Mouse (Mus musculus) liver, embryonic 11.5 days (tissue): ENCODE results near the gene Abhd2. TPM values are rescaled to one million over a fixed set of nuclear protein-coding genes. Genes with fewer than 3 reads are reported as not detected.

Experiments used
- ATAC-seq: fragments of 200-750 bp; cut with Nextera tagmentation; replicated peaks from 2 replicates; pipeline ENCODE4 v1.8.0; 2017; ENCODE audit warnings: moderate number of reproducible peaks, mild to moderate bottlenecking, moderate TSS enrichment, moderate library complexity; ENCODE audit not compliant: low FRiP score
- DNase-seq: peaks from one replicate; pipeline ENCODE4 v3.0.0-alpha.2; 2017; ENCODE audit warnings: low spot score
- H3K27ac ChIP-seq: fragments of 300-500 bp; sonication (generic); 2 replicates; pipeline ENCODE4 v1.5.1; 2014; ENCODE audit warnings: mild to moderate bottlenecking, low read depth, low read length, control low read depth
- H3K27me3 ChIP-seq: fragments of 300-500 bp; sonication (generic); replicated peaks from 2 replicates; pipeline ENCODE4 v1.6.1; 2014; ENCODE audit warnings: low read length, mixed read lengths; ENCODE audit not compliant: control insufficient read depth, insufficient read depth
- H3K36me3 ChIP-seq: fragments of 300-500 bp; sonication (generic); 2 replicates; pipeline ENCODE4 v1.6.1; 2014; ENCODE audit warnings: mild to moderate bottlenecking, low read length, moderate library complexity, mixed read lengths; ENCODE audit not compliant: control insufficient read depth, insufficient read depth
- H3K4me1 ChIP-seq: fragments of 300-500 bp; sonication (generic); replicated peaks from 2 replicates; pipeline ENCODE4 v1.6.1; 2014; ENCODE audit warnings: low read length, mixed read lengths; ENCODE audit not compliant: control insufficient read depth, insufficient read depth
- H3K4me2 ChIP-seq: fragments of 300-500 bp; sonication (generic); 2 replicates; pipeline ENCODE4 v1.6.1; 2014; ENCODE audit warnings: mild to moderate bottlenecking, control low read depth, moderate library complexity
- H3K4me3 ChIP-seq: fragments of 300-500 bp; sonication (generic); 2 replicates; pipeline ENCODE4 v1.5.1; 2014; ENCODE audit warnings: low read depth, low read length, control low read depth
- H3K9ac ChIP-seq: fragments of 300-500 bp; sonication (generic); 2 replicates; pipeline ENCODE4 v1.6.1; 2014; ENCODE audit warnings: low read depth, low read length, control low read depth
- H3K9me3 ChIP-seq: fragments of 300-500 bp; sonication (generic); 2 replicates; pipeline ENCODE4 v1.6.1; 2016; ENCODE audit warnings: low read length, inconsistent platforms, mixed read lengths; ENCODE audit not compliant: control insufficient read depth
- WGBS: fragments of 180-500 bp; shearing (Covaris S2); extraction: QIAGEN DNeasy Blood & Tissue Kit; methylation state at CpG from one replicate; pipeline ENCODE4 v1.1.7; 2014; 5-methylcytosine and 5-hydroxymethylcytosine counted together
- polyA plus RNA-seq: library from polyadenylated mRNA; unstranded; fragments of >200 nt; fragmentation: Nextera tagmentation; extraction: Ambion mirVana; gene quantifications from 2 replicates; pipeline ENCODE4 v1.2.1, GENCODE M21; 2014

The Abhd2 gene
- polyA plus RNA-seq, 1 experiment from 2014 or later, result 11.5 TPM

GRCm38 (mm10) chr7:79360056-79360455 is 87.1 kb downstream of the Abhd2 start:
- Histone ChIP-seq H3K4me3 (no peak overlapping the region), H3K27ac (no peak overlapping the region), H3K9ac (no peak overlapping the region), H3K4me2 (no peak overlapping the region), H3K27me3 (no peaks in the 10 kb centered on the region; the same call in 1 of the 2 replicates), H3K36me3 (peaks cover 10% of the 10 kb centered on the region; the same call in 1 of the 2 replicates), H3K9me3 (no peaks in the 10 kb centered on the region), H3K4me1 (peaks cover 25% of the 10 kb centered on the region)
- ATAC-seq, result no peak
- DNase-seq, result no peak
- WGBS, result 74% methylated on average over 11 of the region's 11 CpGs

- H3K27me3 ChIP-seq, result no peaks in the 10 kb centered on the region; the same call in 1 of the 2 replicates
- no peak overlapping the region for H3K27ac ChIP-seq
- no peak overlapping the region for H3K4me2 ChIP-seq
- DNase-seq (no peak), ATAC-seq (no peak)
- H3K9me3 ChIP-seq, result no peaks in the 10 kb centered on the region
- peaks cover 25% of the 10 kb centered on the region for H3K4me1 ChIP-seq
- H3K36me3 ChIP-seq, result no peaks in the 10 kb centered on the region
- 80% methylated on average over 8 of the region's 8 CpGs for WGBS
- no peak overlapping the region for H3K4me3 ChIP-seq
- H3K9ac ChIP-seq, result no peak overlapping the region
These were observed 89.2 kb downstream of the Abhd2 start for GRCm38 (mm10) chr7:79362208-79362607.

- Histone ChIP-seq H3K36me3 (no peaks in the 10 kb centered on the region), H3K4me3 (no peak overlapping the region), H3K9ac (no peak overlapping the region), H3K9me3 (no peaks in the 10 kb centered on the region), H3K4me1 (peaks cover 21% of the 10 kb centered on the region), H3K27me3 (no peaks in the 10 kb centered on the region; the same call in 1 of the 2 replicates), H3K27ac (no peak overlapping the region), H3K4me2 (no peak overlapping the region)
- WGBS, result 73% methylated on average over 7 of the region's 7 CpGs
- no peak for ATAC-seq
- no peak for DNase-seq
These were observed 89.8 kb downstream of the Abhd2 start for GRCm38 (mm10) chr7:79362830-79363229.

- Histone ChIP-seq H3K27ac (peak overlapping the region; percentile 11; the same call in 1 of the 2 replicates), H3K27me3 (no peaks in the 10 kb centered on the region; the same call in 1 of the 2 replicates), H3K9me3 (no peaks in the 10 kb centered on the region), H3K36me3 (no peaks in the 10 kb centered on the region), H3K9ac (no peak overlapping the region), H3K4me1 (peaks cover 15% of the 10 kb centered on the region), H3K4me3 (no peak overlapping the region), H3K4me2 (no peak overlapping the region)
- 31% methylated on average over 8 of the region's 8 CpGs for WGBS
- DNase-seq (no peak), ATAC-seq (no peak)
These were observed 90.5 kb downstream of the Abhd2 start for GRCm38 (mm10) chr7:79363370-79364043.

- Histone ChIP-seq H3K27me3 (no peaks in the 10 kb centered on the region), H3K4me3 (no peak overlapping the region), H3K27ac (no peak overlapping the region), H3K9ac (no peak overlapping the region), H3K36me3 (no peaks in the 10 kb centered on the region), H3K4me2 (no peak overlapping the region), H3K4me1 (no peaks in the 10 kb centered on the region; the same call in 1 of the 2 replicates), H3K9me3 (no peaks in the 10 kb centered on the region)
- 61% methylated on average over 5 of the region's 5 CpGs for WGBS
- no peak for DNase-seq
- no peak for ATAC-seq
These were observed 95.7 kb downstream of the Abhd2 start for GRCm38 (mm10) chr7:79368664-79369063.

GRCm38 (mm10) chr7:79369416-79369815 is 96.4 kb downstream of the Abhd2 start:
- Histone ChIP-seq H3K27ac (no peak overlapping the region), H3K4me1 (no peaks in the 10 kb centered on the region), H3K9ac (no peak overlapping the region), H3K27me3 (no peaks in the 10 kb centered on the region), H3K9me3 (no peaks in the 10 kb centered on the region), H3K36me3 (no peaks in the 10 kb centered on the region), H3K4me3 (no peak overlapping the region), H3K4me2 (no peak overlapping the region)
- DNase-seq (no peak), ATAC-seq (no peak)
- 43% methylated on average over 4 of the region's 4 CpGs for WGBS

- no peak overlapping the region for H3K4me3 ChIP-seq
- H3K9me3 ChIP-seq, result no peaks in the 10 kb centered on the region
- H3K27me3 ChIP-seq, result no peaks in the 10 kb centered on the region
- no peaks in the 10 kb centered on the region for H3K4me1 ChIP-seq
- H3K9ac ChIP-seq, result no peak overlapping the region
- no peak overlapping the region for H3K4me2 ChIP-seq
- WGBS, result 25% methylated on average over 10 of the region's 10 CpGs
- DNase-seq, result peak; percentile 74
- no peak overlapping the region for H3K27ac ChIP-seq
- ATAC-seq, result peak; percentile 76
- H3K36me3 ChIP-seq, result no peaks in the 10 kb centered on the region
These were observed 98.4 kb downstream of the Abhd2 start for GRCm38 (mm10) chr7:79371321-79371879.

- Histone ChIP-seq H3K4me1 (peaks cover 8% of the 10 kb centered on the region; the same call in 1 of the 2 replicates), H3K4me3 (no peak overlapping the region), H3K27ac (no peak overlapping the region), H3K27me3 (no peaks in the 10 kb centered on the region), H3K36me3 (no peaks in the 10 kb centered on the region), H3K9ac (no peak overlapping the region), H3K9me3 (no peaks in the 10 kb centered on the region), H3K4me2 (no peak overlapping the region)
- DNase-seq (no peak), ATAC-seq (no peak)
These were observed 101.0 kb downstream of the Abhd2 start for GRCm38 (mm10) chr7:79374017-79374416.

GRCm38 (mm10) chr7:79375594-79375993 is 102.6 kb downstream of the Abhd2 start:
- H3K4me3 ChIP-seq, result no peak overlapping the region

More at GRCm38 (mm10) chr7:79375594-79375993, 102.6 kb downstream of the Abhd2 start:
- Histone ChIP-seq H3K4me2 (no peak overlapping the region), H3K9me3 (no peaks in the 10 kb centered on the region), H3K36me3 (no peaks in the 10 kb centered on the region), H3K27me3 (no peaks in the 10 kb centered on the region; the same call in 1 of the 2 replicates), H3K4me1 (peaks cover 8% of the 10 kb centered on the region; the same call in 1 of the 2 replicates), H3K27ac (no peak overlapping the region), H3K9ac (no peak overlapping the region)
- no peak for DNase-seq
- 76% methylated on average over 5 of the region's 5 CpGs for WGBS
- ATAC-seq, result no peak
